Mouse (Mus musculus): ENCODE measurements around the gene Bend7. TPM values are rescaled to one million over a fixed set of nuclear protein-coding genes. Genes with fewer than 3 reads are reported as not detected.

Gene Bend7
- polyA plus RNA-seq, 1 experiment from 2014 or later, result 4.5 TPM

- ATAC-seq (replicated peaks; ENCODE audit: low FRiP score, low TSS enrichment, low read depth) (no peak), DNase-seq (ENCODE audit: low spot score) (no peak)
- no peak overlapping the region for H3K4me3 ChIP-seq (ENCODE audit: low read depth, low read length)
- H3K4me1 ChIP-seq (replicated peaks; ENCODE audit: control insufficient read depth, insufficient read depth, low read length), result no peaks in the 10 kb centered on the region
- no peaks in the 10 kb centered on the region for H3K36me3 ChIP-seq (ENCODE audit: control insufficient read depth, insufficient read depth, low read length)
- no peak overlapping the region for H3K9ac ChIP-seq (ENCODE audit: low read length)
- no peaks in the 10 kb centered on the region for H3K9me3 ChIP-seq (ENCODE audit: control insufficient read depth, low read length)
- 90% methylated on average over 7 of the region's 7 CpGs for WGBS
- H3K27me3 ChIP-seq (replicated peaks; ENCODE audit: control insufficient read depth, insufficient read depth, low read length), result no peaks in the 10 kb centered on the region
- no peak overlapping the region for H3K27ac ChIP-seq (ENCODE audit: low read depth)
- H3K4me2 ChIP-seq (ENCODE audit: low read length), result no peak overlapping the region
Observed at GRCm38 (mm10) chr2:4787223-4787622, 69.6 kb downstream of the Bend7 start.

- Histone ChIP-seq H3K27ac (ENCODE audit: low read depth) (no peak overlapping the region), H3K4me3 (ENCODE audit: low read depth, low read length) (no peak overlapping the region), H3K4me2 (ENCODE audit: low read length) (no peak overlapping the region), H3K27me3 (replicated peaks; ENCODE audit: control insufficient read depth, insufficient read depth, low read length) (no peaks in the 10 kb centered on the region), H3K36me3 (ENCODE audit: control insufficient read depth, insufficient read depth, low read length) (no peaks in the 10 kb centered on the region), H3K9me3 (ENCODE audit: control insufficient read depth, low read length) (no peaks in the 10 kb centered on the region), H3K9ac (ENCODE audit: low read length) (no peak overlapping the region), H3K4me1 (replicated peaks; ENCODE audit: control insufficient read depth, insufficient read depth, low read length) (no peaks in the 10 kb centered on the region)
- no peak for DNase-seq (ENCODE audit: low spot score)
- no peak for ATAC-seq (replicated peaks; ENCODE audit: low FRiP score, low TSS enrichment, low read depth)
- 83% methylated on average over 8 of the region's 8 CpGs for WGBS
Observed at GRCm38 (mm10) chr2:4791646-4792045, 74.0 kb downstream of the Bend7 start.

GRCm38 (mm10) chr2:4792554-4792953 is 74.9 kb downstream of the Bend7 start:
- Histone ChIP-seq H3K4me1 (replicated peaks; ENCODE audit: control insufficient read depth, insufficient read depth, low read length) (no peaks in the 10 kb centered on the region), H3K27ac (ENCODE audit: low read depth) (no peak overlapping the region), H3K36me3 (ENCODE audit: control insufficient read depth, insufficient read depth, low read length) (no peaks in the 10 kb centered on the region), H3K4me2 (ENCODE audit: low read length) (no peak overlapping the region), H3K9ac (ENCODE audit: low read length) (no peak overlapping the region), H3K9me3 (ENCODE audit: control insufficient read depth, low read length) (no peaks in the 10 kb centered on the region), H3K27me3 (replicated peaks; ENCODE audit: control insufficient read depth, insufficient read depth, low read length) (no peaks in the 10 kb centered on the region), H3K4me3 (ENCODE audit: low read depth, low read length) (no peak overlapping the region)
- no peak for ATAC-seq (replicated peaks; ENCODE audit: low FRiP score, low TSS enrichment, low read depth)
- WGBS, result 88% methylated on average over 4 of the region's 4 CpGs
- no peak for DNase-seq (ENCODE audit: low spot score)

GRCm38 (mm10) chr2:4802395-4803176 is 85.0 kb downstream of the Bend7 start:
- WGBS, result 46% methylated on average over 18 of the region's 18 CpGs
- DNase-seq (ENCODE audit: low spot score) (no peak), ATAC-seq (replicated peaks; ENCODE audit: low FRiP score, low TSS enrichment, low read depth) (no peak)
- Histone ChIP-seq H3K9me3 (ENCODE audit: control insufficient read depth, low read length) (no peaks in the 10 kb centered on the region), H3K4me2 (ENCODE audit: low read length) (no peak overlapping the region), H3K4me1 (replicated peaks; ENCODE audit: control insufficient read depth, insufficient read depth, low read length) (no peaks in the 10 kb centered on the region), H3K36me3 (ENCODE audit: control insufficient read depth, insufficient read depth, low read length) (no peaks in the 10 kb centered on the region), H3K4me3 (ENCODE audit: low read depth, low read length) (no peak overlapping the region), H3K27me3 (replicated peaks; ENCODE audit: control insufficient read depth, insufficient read depth, low read length) (no peaks in the 10 kb centered on the region), H3K27ac (ENCODE audit: low read depth) (no peak overlapping the region), H3K9ac (ENCODE audit: low read length) (no peak overlapping the region)

GRCm38 (mm10) chr2:4816308-4816707 is 98.7 kb downstream of the Bend7 start:
- Histone ChIP-seq H3K36me3 (ENCODE audit: control insufficient read depth, insufficient read depth, low read length) (no peaks in the 10 kb centered on the region), H3K4me1 (replicated peaks; ENCODE audit: control insufficient read depth, insufficient read depth, low read length) (no peaks in the 10 kb centered on the region), H3K9me3 (ENCODE audit: control insufficient read depth, low read length) (no peaks in the 10 kb centered on the region), H3K9ac (ENCODE audit: low read length) (no peak overlapping the region), H3K4me3 (ENCODE audit: low read depth, low read length) (no peak overlapping the region), H3K27me3 (replicated peaks; ENCODE audit: control insufficient read depth, insufficient read depth, low read length) (no peaks in the 10 kb centered on the region), H3K4me2 (ENCODE audit: low read length) (no peak overlapping the region), H3K27ac (ENCODE audit: low read depth) (no peak overlapping the region)
- DNase-seq (ENCODE audit: low spot score), result no peak
- WGBS, result 54% methylated on average over 5 of the region's 5 CpGs
- no peak for ATAC-seq (replicated peaks; ENCODE audit: low FRiP score, low TSS enrichment, low read depth)

- H3K27ac ChIP-seq (ENCODE audit: low read depth), result no peak overlapping the region
- no peak overlapping the region for H3K9ac ChIP-seq (ENCODE audit: low read length)
- WGBS, result 9% methylated on average over 10 of the region's 10 CpGs
- H3K4me2 ChIP-seq (ENCODE audit: low read length), result no peak overlapping the region
- H3K4me1 ChIP-seq (replicated peaks; ENCODE audit: control insufficient read depth, insufficient read depth, low read length), result no peaks in the 10 kb centered on the region
- ATAC-seq (replicated peaks; ENCODE audit: low FRiP score, low TSS enrichment, low read depth) (no peak), DNase-seq (ENCODE audit: low spot score) (no peak)
- H3K9me3 ChIP-seq (ENCODE audit: control insufficient read depth, low read length), result no peaks in the 10 kb centered on the region
- no peaks in the 10 kb centered on the region for H3K27me3 ChIP-seq (replicated peaks; ENCODE audit: control insufficient read depth, insufficient read depth, low read length)
- no peaks in the 10 kb centered on the region for H3K36me3 ChIP-seq (ENCODE audit: control insufficient read depth, insufficient read depth, low read length)
- H3K4me3 ChIP-seq (ENCODE audit: low read depth, low read length), result no peak overlapping the region
Observed at GRCm38 (mm10) chr2:4817678-4818077, 100.0 kb downstream of the Bend7 start.

- ATAC-seq (replicated peaks; ENCODE audit: low FRiP score, low TSS enrichment, low read depth) (no peak), DNase-seq (ENCODE audit: low spot score) (no peak)
- no peaks in the 10 kb centered on the region for H3K4me1 ChIP-seq (replicated peaks; ENCODE audit: control insufficient read depth, insufficient read depth, low read length)
- H3K27me3 ChIP-seq (replicated peaks; ENCODE audit: control insufficient read depth, insufficient read depth, low read length), result no peaks in the 10 kb centered on the region
- WGBS, result 73% methylated on average over 3 of the region's 3 CpGs
- no peak overlapping the region for H3K4me3 ChIP-seq (ENCODE audit: low read depth, low read length)
- no peak overlapping the region for H3K9ac ChIP-seq (ENCODE audit: low read length)
- H3K4me2 ChIP-seq (ENCODE audit: low read length), result no peak overlapping the region
- H3K36me3 ChIP-seq (ENCODE audit: control insufficient read depth, insufficient read depth, low read length), result no peaks in the 10 kb centered on the region
- H3K27ac ChIP-seq (ENCODE audit: low read depth), result no peak overlapping the region
- no peaks in the 10 kb centered on the region for H3K9me3 ChIP-seq (ENCODE audit: control insufficient read depth, low read length)
Observed at GRCm38 (mm10) chr2:4820230-4820629, 102.6 kb downstream of the Bend7 start.

- no peak for ATAC-seq (replicated peaks; ENCODE audit: low FRiP score, low TSS enrichment, low read depth)
Observed at GRCm38 (mm10) chr2:4824067-4824466, 106.4 kb downstream of the Bend7 start.

GRCm38 (mm10) chr2:4828032-4828431 is 110.4 kb downstream of the Bend7 start:
- WGBS, result 67% methylated on average over 5 of the region's 5 CpGs
- no peak overlapping the region for H3K27ac ChIP-seq (ENCODE audit: low read depth)
- DNase-seq (ENCODE audit: low spot score) (no peak), ATAC-seq (replicated peaks; ENCODE audit: low FRiP score, low TSS enrichment, low read depth) (no peak)
- no peaks in the 10 kb centered on the region for H3K27me3 ChIP-seq (replicated peaks; ENCODE audit: control insufficient read depth, insufficient read depth, low read length)
- no peak overlapping the region for H3K4me2 ChIP-seq (ENCODE audit: low read length)
- H3K4me1 ChIP-seq (replicated peaks; ENCODE audit: control insufficient read depth, insufficient read depth, low read length), result peaks cover 6% of the 10 kb centered on the region; the same call in 1 of the 2 replicates
- H3K36me3 ChIP-seq (ENCODE audit: control insufficient read depth, insufficient read depth, low read length), result no peaks in the 10 kb centered on the region
- H3K9me3 ChIP-seq (ENCODE audit: control insufficient read depth, low read length), result no peaks in the 10 kb centered on the region
- H3K4me3 ChIP-seq (ENCODE audit: low read depth, low read length), result no peak overlapping the region
- no peak overlapping the region for H3K9ac ChIP-seq (ENCODE audit: low read length)

More at GRCm38 (mm10) chr2:4824067-4824466, 106.4 kb downstream of the Bend7 start:
- no peak overlapping the region for H3K27ac ChIP-seq (ENCODE audit: low read depth)
- no peak overlapping the region for H3K9ac ChIP-seq (ENCODE audit: low read length)
- H3K4me1 ChIP-seq (replicated peaks; ENCODE audit: control insufficient read depth, insufficient read depth, low read length), result 0 out of 2 replicates have a peak, but pooled peaks cover 3% of the 10 kb centered on the region
- H3K36me3 ChIP-seq (ENCODE audit: control insufficient read depth, insufficient read depth, low read length), result no peaks in the 10 kb centered on the region
- no peaks in the 10 kb centered on the region for H3K27me3 ChIP-seq (replicated peaks; ENCODE audit: control insufficient read depth, insufficient read depth, low read length)
- WGBS, result 69% methylated on average over 9 of the region's 9 CpGs
- no peak for DNase-seq (ENCODE audit: low spot score)
- H3K4me3 ChIP-seq (ENCODE audit: low read depth, low read length), result no peak overlapping the region
- H3K4me2 ChIP-seq (ENCODE audit: low read length), result no peak overlapping the region
- no peaks in the 10 kb centered on the region for H3K9me3 ChIP-seq (ENCODE audit: control insufficient read depth, low read length)

All from intestine, embryonic 14.5 days (tissue).